Mouse (Mus musculus) stomach, embryonic 16.5 days (tissue): ENCODE measurements around the gene Chmp3. TPM values are rescaled to one million over a fixed set of nuclear protein-coding genes. Genes with fewer than 3 reads are reported as not detected.

Experiments
- ATAC-seq: fragments of 200-750 bp; cut with Nextera tagmentation; 2 replicates; pipeline ENCODE4 v1.8.0; 2017; ENCODE audit warnings: moderate number of reproducible peaks, moderate TSS enrichment; ENCODE audit not compliant: insufficient read depth, low FRiP score
- H3K27ac ChIP-seq: fragments of 300-500 bp; sonication (generic); 2 replicates; pipeline ENCODE4 v1.5.1; 2014; ENCODE audit warnings: low read length
- H3K27me3 ChIP-seq: fragments of 300-500 bp; sonication (generic); 2 replicates; pipeline ENCODE4 v1.6.1; 2014; ENCODE audit warnings: low read length, control low read depth, mixed read lengths; ENCODE audit not compliant: control insufficient read depth, insufficient read depth
- H3K36me3 ChIP-seq: fragments of 300-500 bp; sonication (generic); 2 replicates; pipeline ENCODE4 v1.6.1; 2014; ENCODE audit warnings: low read length; ENCODE audit not compliant: control insufficient read depth, insufficient read depth
- H3K4me1 ChIP-seq: fragments of 300-500 bp; sonication (generic); 2 replicates; pipeline ENCODE4 v1.6.1; 2014; ENCODE audit warnings: low read length, control low read depth, mixed read lengths; ENCODE audit not compliant: control insufficient read depth, insufficient read depth
- H3K4me2 ChIP-seq: fragments of 300-500 bp; sonication (generic); 2 replicates; pipeline ENCODE4 v1.6.1; 2014; ENCODE audit warnings: low read depth, low read length, mixed read lengths
- H3K4me3 ChIP-seq: fragments of 300-500 bp; sonication (generic); replicated peaks from 2 replicates; pipeline ENCODE4 v1.5.1; 2014; ENCODE audit warnings: mild to moderate bottlenecking, low read length
- H3K9ac ChIP-seq: fragments of 300-500 bp; sonication (generic); 2 replicates; pipeline ENCODE4 v1.6.1; 2014; ENCODE audit warnings: low read length
- H3K9me3 ChIP-seq: fragments of 300-500 bp; sonication (generic); replicated peaks from 2 replicates; pipeline ENCODE4 v1.6.1; 2016; ENCODE audit warnings: low read length, control low read depth; ENCODE audit not compliant: control insufficient read depth
- WGBS: fragments of 180-500 bp; shearing (Covaris S2); extraction: QIAGEN DNeasy Blood & Tissue Kit; methylation state at CpG from one replicate; pipeline ENCODE4 v1.1.7; 2014; 5-methylcytosine and 5-hydroxymethylcytosine counted together
- polyA plus RNA-seq: library from polyadenylated mRNA; unstranded; fragments of >200 nt; fragmentation: Nextera tagmentation; extraction: Ambion mirVana; gene quantifications from 2 replicates; pipeline ENCODE4 v1.2.1, GENCODE M21; 2015

Gene Chmp3
- polyA plus RNA-seq, 1 experiment from 2014 or later = 75.1 TPM

DNA sequence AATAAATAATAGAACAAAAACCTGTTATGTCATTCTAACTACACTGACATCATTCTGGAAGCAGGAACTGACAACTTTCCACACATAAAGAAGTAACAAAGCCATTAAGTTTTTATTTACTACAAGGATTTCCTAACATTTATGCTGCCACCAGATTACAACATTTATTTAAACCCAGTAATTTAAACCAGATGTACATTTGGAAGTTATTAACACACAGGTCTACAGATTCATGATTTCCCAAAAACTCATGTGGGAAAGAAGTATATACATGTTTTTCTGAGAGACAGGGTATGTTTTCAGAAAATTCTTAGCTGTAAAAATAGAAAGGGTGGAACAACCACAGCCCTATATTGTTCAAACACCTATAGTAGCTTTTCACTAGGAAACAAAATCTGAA is 81.1 kb downstream of the Chmp3 start:
- Histone ChIP-seq H3K4me3 (no peak overlapping the region), H3K36me3 (peaks cover 19% of the 10 kb centered on the region), H3K9me3 (no peaks in the 10 kb centered on the region), H3K27me3 (no peaks in the 10 kb centered on the region), H3K4me1 (0 out of 2 replicates have a peak, but pooled peaks cover 6% of the 10 kb centered on the region), H3K27ac (no peak overlapping the region), H3K4me2 (no peak overlapping the region), H3K9ac (no peak overlapping the region)
- no peak for ATAC-seq

DNA sequence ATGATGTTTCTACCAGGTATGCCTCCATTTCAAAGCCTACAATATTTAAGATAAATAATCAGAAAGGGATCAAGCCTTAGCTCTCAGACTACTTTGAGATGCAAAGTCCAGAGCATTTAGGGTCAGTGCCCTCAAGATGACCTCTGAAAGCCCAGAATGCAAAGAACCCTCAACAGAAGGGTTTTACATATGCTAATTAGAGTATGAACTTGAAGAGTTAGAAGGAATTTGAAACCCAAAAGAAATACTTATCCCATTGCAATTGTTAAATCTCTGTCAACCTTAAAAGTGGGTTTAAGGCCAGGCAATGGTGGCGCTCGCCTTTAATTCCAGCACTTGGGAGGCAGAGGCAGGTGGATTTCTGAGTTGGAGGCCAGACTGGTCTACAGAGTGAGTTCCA is 82.4 kb downstream of the Chmp3 start:
- H3K9ac ChIP-seq = no peak overlapping the region
- no peak overlapping the region for H3K27ac ChIP-seq
- no peak overlapping the region for H3K4me2 ChIP-seq
- no peak for ATAC-seq
- H3K36me3 ChIP-seq = peaks cover 17% of the 10 kb centered on the region
- no peak overlapping the region for H3K4me3 ChIP-seq
- H3K4me1 ChIP-seq = peaks cover 13% of the 10 kb centered on the region
- no peaks in the 10 kb centered on the region for H3K9me3 ChIP-seq
- WGBS = 94% methylated on average over 2 of the region's 2 CpGs
- H3K27me3 ChIP-seq = no peaks in the 10 kb centered on the region

GRCm38 (mm10) chr6:71627325-71627724 is 83.7 kb downstream of the Chmp3 start:
- Histone ChIP-seq H3K9ac (no peak overlapping the region), H3K27ac (no peak overlapping the region), H3K27me3 (no peaks in the 10 kb centered on the region), H3K36me3 (peaks cover 14% of the 10 kb centered on the region), H3K4me3 (no peak overlapping the region), H3K9me3 (no peaks in the 10 kb centered on the region), H3K4me1 (peaks cover 14% of the 10 kb centered on the region), H3K4me2 (no peak overlapping the region)
- no peak for ATAC-seq

DNA sequence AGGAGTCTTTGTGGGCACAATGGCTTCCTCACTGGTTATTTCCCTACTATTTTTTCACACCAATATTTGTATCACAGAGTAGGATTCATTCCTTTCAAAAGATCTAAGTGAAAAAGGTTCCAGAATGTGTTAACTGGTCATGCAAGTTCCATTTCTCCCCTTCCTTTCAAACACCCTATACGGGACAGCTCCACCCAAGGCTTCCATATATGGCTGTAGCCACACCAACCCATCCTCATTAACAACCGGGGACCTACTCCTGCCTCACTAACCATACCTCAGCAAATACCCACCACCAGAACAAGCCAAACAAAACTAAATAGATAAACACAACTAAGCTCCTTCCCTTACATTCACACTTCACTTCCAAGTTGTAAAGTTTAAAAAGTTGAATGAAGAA is 87.6 kb downstream of the Chmp3 start:
- H3K9ac ChIP-seq = no peak overlapping the region
- H3K36me3 ChIP-seq = 0 out of 2 replicates have a peak, but pooled peaks cover 7% of the 10 kb centered on the region
- peak overlapping the region; percentile 88 for H3K4me3 ChIP-seq
- H3K27me3 ChIP-seq = no peaks in the 10 kb centered on the region
- WGBS = 3% methylated on average over 2 of the region's 2 CpGs
- H3K4me2 ChIP-seq = peak overlapping the region; percentile 60
- peaks cover 14% of the 10 kb centered on the region for H3K4me1 ChIP-seq
- no peaks in the 10 kb centered on the region for H3K9me3 ChIP-seq
- no peak for ATAC-seq
- H3K27ac ChIP-seq = no peak overlapping the region

DNA sequence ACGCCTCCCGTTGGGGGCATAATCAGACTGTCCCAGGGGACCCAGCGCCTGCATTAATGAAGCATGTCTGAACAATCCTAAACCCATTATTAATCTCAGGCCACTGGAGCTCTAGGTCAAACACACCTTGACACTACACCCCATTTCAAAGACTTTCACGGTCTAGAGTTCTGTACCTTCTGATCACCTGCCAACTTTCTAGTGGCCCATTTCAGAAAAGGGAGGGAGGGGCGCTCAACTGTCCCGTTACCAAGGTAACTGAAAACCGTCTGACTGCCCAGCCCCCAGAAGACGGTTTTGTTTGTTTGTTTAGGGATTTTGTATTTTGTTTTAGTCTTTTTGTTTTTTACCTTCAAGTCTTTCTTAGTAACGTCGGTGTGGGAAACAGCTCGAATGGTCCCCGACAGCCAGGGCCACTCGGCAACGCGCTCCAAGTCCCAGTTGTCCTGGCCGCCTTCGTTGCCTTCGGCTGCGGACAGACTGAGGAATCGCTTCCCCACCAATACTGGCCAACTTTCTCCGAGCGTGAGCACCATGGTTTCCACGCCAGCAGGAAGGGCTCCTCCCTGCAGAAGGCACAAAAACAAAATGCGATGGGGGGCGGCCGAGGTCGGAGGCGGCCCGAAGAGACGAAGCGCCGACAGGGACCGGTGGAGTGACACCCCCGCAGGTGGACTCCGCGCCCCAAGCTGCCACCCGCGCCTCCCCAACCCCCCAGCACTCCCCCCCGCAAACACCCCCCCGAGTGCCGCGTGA is 88.3 kb downstream of the Chmp3 start:
- peak overlapping the region; percentile 88 for H3K4me3 ChIP-seq
- H3K9ac ChIP-seq = peak overlapping the region; percentile 94
- no peaks in the 10 kb centered on the region for H3K27me3 ChIP-seq
- 0 out of 2 replicates have a peak, but pooled peaks cover 7% of the 10 kb centered on the region for H3K36me3 ChIP-seq
- peaks cover 14% of the 10 kb centered on the region for H3K4me1 ChIP-seq
- H3K27ac ChIP-seq = peak overlapping the region; percentile 99
- no peaks in the 10 kb centered on the region for H3K9me3 ChIP-seq
- no peak for ATAC-seq
- 2% methylated on average over 42 of the region's 42 CpGs for WGBS
- H3K4me2 ChIP-seq = peak overlapping the region; percentile 60

Other genes starting within 250 kb of the Chmp3 start
- gene Smyd1, start 221.6 kb upstream of the Chmp3 start, polyA plus RNA-seq = 1.2 and 5.3 TPM in 2 replicates
- gene Cd8b1, start 221.0 kb upstream of the Chmp3 start, polyA plus RNA-seq = not detected in 2 replicates
- not detected in 2 replicates for gene Cd8a, start 170.4 kb upstream of the Chmp3 start, polyA plus RNA-seq
- gene Rmnd5a, start 103.2 kb upstream of the Chmp3 start, polyA plus RNA-seq = 9.5 and 10.1 TPM in 2 replicates
- 8.1 and 9.2 TPM in 2 replicates for gene Rnf103, start 49.9 kb upstream of the Chmp3 start, polyA plus RNA-seq
- 45.8 and 47.0 TPM in 2 replicates for gene Kdm3a, start 89.2 kb downstream of the Chmp3 start, polyA plus RNA-seq
- 17.3 TPM in 2 replicates for gene Reep1, start 163.8 kb downstream of the Chmp3 start, polyA plus RNA-seq